Mouse (Mus musculus) embryonic facial prominence, embryonic 15.5 days (tissue): ENCODE measurements around the gene Grin2b. TPM values are rescaled to one million over a fixed set of nuclear protein-coding genes. Genes with fewer than 3 reads are reported as not detected.
"Not testable (repeated sequence)": the region's sequence is repeated elsewhere in the genome, so short reads cannot be mapped to it uniquely, and the experiment has no call there.

Source experiments
- ATAC-seq: fragments of 200-750 bp; cut with Nextera tagmentation; 2 replicates; pipeline ENCODE4 v1.8.0; 2017; ENCODE audit warnings: low read depth, moderate TSS enrichment; ENCODE audit not compliant: insufficient number of reproducible peaks, low FRiP score, low TSS enrichment
- H3K27ac ChIP-seq: fragments of 300-500 bp; sonication (generic); replicated peaks from 2 replicates; pipeline ENCODE4 v1.5.1; 2015; ENCODE audit warnings: mild to moderate bottlenecking, inconsistent platforms
- H3K27me3 ChIP-seq: fragments of 300-500 bp; sonication (generic); 2 replicates; pipeline ENCODE4 v1.6.1; 2015; ENCODE audit warnings: inconsistent platforms
- H3K36me3 ChIP-seq: fragments of 300-500 bp; sonication (generic); 2 replicates; pipeline ENCODE4 v1.6.1; 2015; ENCODE audit warnings: mild to moderate bottlenecking, inconsistent platforms
- H3K4me1 ChIP-seq: fragments of 300-500 bp; sonication (generic); 2 replicates; pipeline ENCODE4 v1.6.1; 2015; ENCODE audit warnings: inconsistent platforms
- H3K4me2 ChIP-seq: fragments of 300-500 bp; sonication (generic); replicated peaks from 2 replicates; pipeline ENCODE4 v1.6.1; 2015; ENCODE audit warnings: mild to moderate bottlenecking, inconsistent platforms
- H3K4me3 ChIP-seq: fragments of 300-500 bp; sonication (generic); replicated peaks from 2 replicates; pipeline ENCODE4 v1.5.1; 2015; ENCODE audit warnings: mild to moderate bottlenecking, inconsistent platforms
- H3K9ac ChIP-seq: fragments of 300-500 bp; sonication (generic); 2 replicates; pipeline ENCODE4 v1.6.1; 2015; ENCODE audit warnings: inconsistent platforms
- H3K9me3 ChIP-seq: fragments of 300-500 bp; sonication (generic); replicated peaks from 2 replicates; pipeline ENCODE4 v1.6.1; 2016; ENCODE audit warnings: inconsistent platforms
- WGBS: fragments of 180-500 bp; shearing (Covaris S2); methylation state at CpG from one replicate; pipeline ENCODE4 v1.1.7; 2015; 5-methylcytosine and 5-hydroxymethylcytosine counted together
- polyA plus RNA-seq: library from polyadenylated mRNA; unstranded; fragments of >200 nt; fragmentation: Nextera tagmentation; extraction: Ambion mirVana; gene quantifications from 2 replicates; pipeline ENCODE4 v1.2.1, GENCODE M21; 2015

Gene Grin2b
- polyA plus RNA-seq, 1 experiment from 2014 or later, result 2.3 TPM

GRCm38 (mm10) chr6:135832041-135832440 is 341.3 kb downstream of the Grin2b start:
- H3K9ac ChIP-seq, result no peak overlapping the region
- H3K4me3 ChIP-seq, result no peak overlapping the region
- 0 out of 2 replicates have a peak, but pooled peaks cover 4% of the 10 kb centered on the region for H3K4me1 ChIP-seq
- no peak overlapping the region for H3K4me2 ChIP-seq
- 87% methylated on average over 3 of the region's 3 CpGs for WGBS
- no peak for ATAC-seq
- H3K9me3 ChIP-seq, result no peaks in the 10 kb centered on the region
- H3K27me3 ChIP-seq, result no peaks in the 10 kb centered on the region
- no peaks in the 10 kb centered on the region for H3K36me3 ChIP-seq
- no peak overlapping the region for H3K27ac ChIP-seq

GRCm38 (mm10) chr6:135831032-135831431 is 342.3 kb downstream of the Grin2b start:
- Histone ChIP-seq H3K27ac (no peak overlapping the region), H3K27me3 (no peaks in the 10 kb centered on the region), H3K4me2 (no peak overlapping the region), H3K9me3 (no peaks in the 10 kb centered on the region), H3K4me1 (0 out of 2 replicates have a peak, but pooled peaks cover 4% of the 10 kb centered on the region), H3K4me3 (no peak overlapping the region), H3K36me3 (no peaks in the 10 kb centered on the region), H3K9ac (no peak overlapping the region)
- WGBS, result 82% methylated on average over 1 of the region's 1 CpGs
- ATAC-seq, result no peak

GRCm38 (mm10) chr6:135829458-135829857 is 343.9 kb downstream of the Grin2b start:
- H3K27me3 ChIP-seq, result no peaks in the 10 kb centered on the region
- no peak overlapping the region for H3K4me3 ChIP-seq
- peak; percentile 57; the same call in 1 of the 2 replicates for ATAC-seq
- no peak overlapping the region for H3K9ac ChIP-seq
- no peaks in the 10 kb centered on the region for H3K36me3 ChIP-seq
- WGBS, result 76% methylated on average over 7 of the region's 7 CpGs
- 0 out of 2 replicates have a peak, but pooled peaks cover 4% of the 10 kb centered on the region for H3K4me1 ChIP-seq
- H3K27ac ChIP-seq, result no peak overlapping the region
- H3K9me3 ChIP-seq, result no peaks in the 10 kb centered on the region
- H3K4me2 ChIP-seq, result no peak overlapping the region

- H3K27me3 ChIP-seq, result no peaks in the 10 kb centered on the region
- ATAC-seq, result no peak
- no peaks in the 10 kb centered on the region for H3K36me3 ChIP-seq
- H3K4me2 ChIP-seq, result no peak overlapping the region
- no peaks in the 10 kb centered on the region for H3K9me3 ChIP-seq
- H3K4me3 ChIP-seq, result no peak overlapping the region
- WGBS, result 39% methylated on average over 4 of the region's 4 CpGs
- H3K4me1 ChIP-seq, result 0 out of 2 replicates have a peak, but pooled peaks cover 4% of the 10 kb centered on the region
- no peak overlapping the region for H3K27ac ChIP-seq
- no peak overlapping the region for H3K9ac ChIP-seq
Measured at GRCm38 (mm10) chr6:135828976-135829375, 344.3 kb downstream of the Grin2b start.

DNA sequence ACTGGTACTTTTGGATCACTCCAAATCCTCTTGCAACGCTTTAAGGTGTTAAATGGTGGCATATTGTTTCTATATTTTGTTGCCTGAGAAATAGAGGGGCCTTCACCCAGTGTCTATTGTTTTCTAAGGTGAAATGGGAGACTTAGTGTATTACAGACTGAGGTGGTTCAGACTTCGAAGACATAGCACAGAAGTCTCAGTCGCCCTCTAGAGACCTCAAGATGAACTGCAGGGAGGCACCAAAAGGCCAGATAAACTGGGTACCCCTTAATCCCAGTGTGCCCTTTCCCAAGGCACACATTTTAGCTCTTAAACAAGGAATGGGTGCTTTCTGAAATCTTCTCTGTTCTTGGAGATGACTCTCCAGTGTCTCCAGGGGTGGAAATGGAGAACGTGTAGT is 345.4 kb downstream of the Grin2b start:
- Histone ChIP-seq H3K36me3 (no peaks in the 10 kb centered on the region), H3K9ac (no peak overlapping the region), H3K4me1 (0 out of 2 replicates have a peak, but pooled peaks cover 4% of the 10 kb centered on the region), H3K27me3 (no peaks in the 10 kb centered on the region), H3K4me3 (no peak overlapping the region), H3K9me3 (no peaks in the 10 kb centered on the region), H3K4me2 (no peak overlapping the region), H3K27ac (no peak overlapping the region)
- ATAC-seq, result no peak
- WGBS, result 14% methylated on average over 4 of the region's 4 CpGs

DNA sequence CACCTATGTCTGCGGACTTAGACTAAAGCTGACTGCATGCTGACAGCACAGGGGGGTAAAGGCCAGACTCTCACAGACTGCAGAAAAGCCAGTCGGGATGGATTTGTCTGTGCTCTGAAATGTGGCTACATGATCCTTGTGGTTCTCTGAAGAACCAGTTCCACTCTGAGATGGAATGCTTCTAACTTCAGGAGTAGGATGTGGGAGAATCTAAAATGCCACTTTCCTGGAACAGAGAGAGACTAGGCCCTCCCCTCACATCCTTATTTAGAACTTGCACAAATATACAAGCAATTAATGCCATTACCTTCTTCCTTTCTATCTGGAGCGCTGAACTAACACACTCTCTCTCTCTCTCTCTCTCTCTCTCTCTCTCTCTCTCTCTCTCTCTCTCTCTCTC is 346.0 kb downstream of the Grin2b start:
- H3K27ac ChIP-seq, result no peak overlapping the region
- H3K9ac ChIP-seq, result no peak overlapping the region
- H3K4me2 ChIP-seq, result no peak overlapping the region
- H3K9me3 ChIP-seq, result no peaks in the 10 kb centered on the region
- no peaks in the 10 kb centered on the region for H3K27me3 ChIP-seq
- WGBS, result 64% methylated on average over 3 of the region's 3 CpGs
- H3K4me1 ChIP-seq, result 0 out of 2 replicates have a peak, but pooled peaks cover 4% of the 10 kb centered on the region
- ATAC-seq, result no peak
- no peaks in the 10 kb centered on the region for H3K36me3 ChIP-seq
- H3K4me3 ChIP-seq, result no peak overlapping the region

GRCm38 (mm10) chr6:135826776-135827175 is 346.5 kb downstream of the Grin2b start:
- H3K9ac ChIP-seq, H3K9me3 ChIP-seq, H3K27ac ChIP-seq, H3K27me3 ChIP-seq, H3K4me3 ChIP-seq, H3K36me3 ChIP-seq, H3K4me1 ChIP-seq, ATAC-seq, H3K4me2 ChIP-seq: not testable (repeated sequence)
- WGBS, result 97% methylated on average over 7 of the region's 7 CpGs

DNA sequence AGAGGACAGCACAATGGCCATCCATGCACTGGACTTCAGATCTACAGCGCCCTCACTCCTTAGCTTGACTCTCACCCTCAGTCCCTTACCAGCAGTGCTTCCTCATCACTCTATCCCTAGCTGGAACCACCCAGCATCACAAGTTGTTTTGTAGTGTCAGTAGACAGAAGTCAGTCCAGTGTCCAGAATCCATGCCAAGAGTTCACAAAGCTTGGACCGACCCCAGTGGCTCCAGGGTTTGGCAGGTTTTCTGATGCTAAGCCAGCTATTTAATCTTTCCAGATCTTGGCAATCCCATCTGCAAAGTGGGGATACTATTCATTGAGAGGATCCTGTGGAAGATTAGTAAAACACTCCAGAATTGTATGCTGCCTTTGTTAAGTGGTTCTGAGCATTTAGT is 355.9 kb downstream of the Grin2b start:
- 87% methylated on average over 2 of the region's 2 CpGs for WGBS
- H3K4me3 ChIP-seq, result no peak overlapping the region
- no peaks in the 10 kb centered on the region for H3K36me3 ChIP-seq
- no peak overlapping the region for H3K27ac ChIP-seq
- no peaks in the 10 kb centered on the region for H3K27me3 ChIP-seq
- no peak overlapping the region for H3K4me2 ChIP-seq
- no peaks in the 10 kb centered on the region; the same call in 1 of the 2 replicates for H3K4me1 ChIP-seq
- no peak for ATAC-seq
- no peaks in the 10 kb centered on the region for H3K9me3 ChIP-seq
- H3K9ac ChIP-seq, result no peak overlapping the region

DNA sequence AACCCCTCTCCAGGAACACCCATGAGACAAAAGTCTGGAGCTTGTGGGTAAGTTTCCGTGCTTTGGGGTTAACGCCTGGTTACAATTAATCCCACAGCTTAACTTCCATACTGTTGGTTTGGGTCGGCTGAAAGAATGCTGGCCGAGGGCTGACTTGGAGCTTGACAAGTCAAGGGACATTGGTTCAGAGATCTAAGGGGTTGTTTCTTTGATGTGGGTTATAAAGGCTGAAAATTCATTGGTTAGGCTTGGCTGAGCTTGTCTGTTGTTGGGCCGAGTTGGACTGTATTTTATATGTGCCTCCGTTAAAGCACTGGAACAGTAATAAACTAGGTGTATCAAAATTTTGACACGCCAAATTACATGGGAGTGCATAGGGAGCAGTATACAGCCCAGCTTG is 359.6 kb downstream of the Grin2b start:
- Histone ChIP-seq H3K36me3 (no peaks in the 10 kb centered on the region), H3K27me3 (no peaks in the 10 kb centered on the region), H3K27ac (no peak overlapping the region), H3K4me1 (no peaks in the 10 kb centered on the region; the same call in 1 of the 2 replicates), H3K4me2 (no peak overlapping the region), H3K4me3 (no peak overlapping the region), H3K9me3 (no peaks in the 10 kb centered on the region), H3K9ac (no peak overlapping the region)
- ATAC-seq, result no peak
- WGBS, result 40% methylated on average over 7 of the region's 7 CpGs

DNA sequence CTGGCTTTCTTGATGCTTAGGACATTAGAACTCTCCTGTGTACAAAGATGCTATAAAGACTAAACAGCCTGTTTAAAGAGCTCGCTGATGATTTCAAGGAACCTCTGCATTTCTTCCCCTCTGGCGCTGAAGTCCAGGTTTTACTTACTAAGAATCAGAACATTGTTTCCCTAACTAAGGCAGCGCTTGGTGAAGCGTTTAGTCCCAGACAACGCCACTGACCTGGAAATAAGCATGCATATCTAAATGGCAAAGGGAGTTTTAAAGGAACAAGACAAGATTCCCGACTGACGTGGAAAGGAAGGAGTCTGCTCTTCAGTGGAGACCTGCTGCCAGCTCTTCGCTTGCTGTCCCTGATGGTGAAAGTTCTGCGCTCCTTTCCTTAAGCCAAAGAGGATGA is 367.9 kb downstream of the Grin2b start:
- H3K9ac ChIP-seq, result no peak overlapping the region
- no peak for ATAC-seq
- H3K27me3 ChIP-seq, result no peaks in the 10 kb centered on the region
- no peak overlapping the region for H3K4me3 ChIP-seq
- WGBS, result 74% methylated on average over 9 of the region's 9 CpGs
- H3K4me2 ChIP-seq, result no peak overlapping the region
- no peaks in the 10 kb centered on the region for H3K4me1 ChIP-seq
- H3K27ac ChIP-seq, result no peak overlapping the region
- H3K9me3 ChIP-seq, result no peaks in the 10 kb centered on the region
- no peaks in the 10 kb centered on the region for H3K36me3 ChIP-seq

GRCm38 (mm10) chr6:135799949-135800348 is 373.4 kb downstream of the Grin2b start:
- no peaks in the 10 kb centered on the region for H3K36me3 ChIP-seq
- H3K27me3 ChIP-seq, result no peaks in the 10 kb centered on the region
- ATAC-seq, result no peak
- no peaks in the 10 kb centered on the region for H3K9me3 ChIP-seq
- H3K4me3 ChIP-seq, result no peak overlapping the region
- H3K4me2 ChIP-seq, result no peak overlapping the region
- H3K9ac ChIP-seq, result no peak overlapping the region
- no peak overlapping the region for H3K27ac ChIP-seq
- peaks cover 5% of the 10 kb centered on the region; the same call in 1 of the 2 replicates for H3K4me1 ChIP-seq
- 41% methylated on average over 8 of the region's 8 CpGs for WGBS

- 53% methylated on average over 13 of the region's 13 CpGs for WGBS
- H3K27ac ChIP-seq, result no peak overlapping the region
- H3K36me3 ChIP-seq, result no peaks in the 10 kb centered on the region
- H3K9me3 ChIP-seq, result no peaks in the 10 kb centered on the region
- H3K4me1 ChIP-seq, result peaks cover 5% of the 10 kb centered on the region; the same call in 1 of the 2 replicates
- H3K27me3 ChIP-seq, result no peaks in the 10 kb centered on the region
- no peak overlapping the region for H3K4me2 ChIP-seq
- no peak overlapping the region for H3K4me3 ChIP-seq
- no peak overlapping the region for H3K9ac ChIP-seq
- ATAC-seq, result no peak
Measured at GRCm38 (mm10) chr6:135798202-135798992, 374.9 kb downstream of the Grin2b start.
